Mouse (Mus musculus): ENCODE data around the gene Plcxd2. TPM values are rescaled to one million over a fixed set of nuclear protein-coding genes. Genes with fewer than 3 reads are reported as not detected.

The Plcxd2 gene
- polyA plus RNA-seq (2012; rRNA removed) = 46.9 and 49.4 TPM in 2 replicates

- TF ChIP-seq POLR2A (IDR thresholded peaks at IDR 0.05; ENCODE audit: borderline replicate concordance, insufficient read depth, low read length) (peak; percentile 97), CTCF (IDR thresholded peaks at IDR 0.05; ENCODE audit: borderline replicate concordance, insufficient read depth, low read depth, low read length) (no peak)
- Histone ChIP-seq H3K4me3 (replicated peaks; ENCODE audit: insufficient read depth, low read depth, low read length) (peak within 1 kb of the TSS; percentile 62), H3K4me1 (ENCODE audit: control insufficient read depth, insufficient read depth, low read length) (peaks cover 9% of the 10 kb centered on the region; the same call in 1 of the 2 replicates), H3K27ac (ENCODE audit: insufficient read depth, low read length) (peak within 1 kb of the TSS; percentile 83), H3K27me3 (ENCODE audit: control insufficient read depth, insufficient read depth, low read length) (no peaks in the 10 kb centered on the region)
- DNase-seq = peak; percentile 96 to 97
- WGBS = under 1% methylated on average over 39 of the region's 39 CpGs
Observed at GRCm38 (mm10) chr16:46010153-46010905, at the start of gene Plcxd2. Gene Plcxd2 (minus strand): TSS chr16:46010218.

DNA sequence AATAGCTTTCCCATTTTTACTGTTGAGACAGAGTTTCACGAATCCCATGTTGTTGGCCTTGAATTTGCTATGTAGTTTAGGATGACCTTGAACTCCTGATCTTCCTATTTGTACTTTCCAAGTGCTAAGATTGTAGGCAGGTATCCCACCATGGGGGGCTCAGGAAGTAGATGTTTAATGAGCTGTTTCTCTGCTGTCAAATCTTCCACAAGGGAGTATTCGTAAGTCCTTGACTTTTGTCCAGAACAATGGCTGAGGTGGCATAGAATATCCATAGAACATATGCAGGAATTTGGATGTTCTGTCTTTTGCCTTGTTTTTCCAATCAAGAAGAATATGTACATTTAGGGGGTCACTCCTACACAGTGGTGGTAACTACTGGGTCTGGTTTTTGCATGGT lies 36.9 kb upstream of the Plcxd2 start:
- no peak overlapping the region for H3K27ac ChIP-seq (ENCODE audit: insufficient read depth, low read length)
- TF ChIP-seq POLR2A (IDR thresholded peaks at IDR 0.05; ENCODE audit: borderline replicate concordance, insufficient read depth, low read length) (no peak), CTCF (IDR thresholded peaks at IDR 0.05; ENCODE audit: borderline replicate concordance, insufficient read depth, low read depth, low read length) (no peak)
- H3K4me3 ChIP-seq (replicated peaks; ENCODE audit: insufficient read depth, low read depth, low read length) = no peak overlapping the region
- WGBS = 86% methylated on average over 2 of the region's 2 CpGs
- H3K27me3 ChIP-seq (ENCODE audit: control insufficient read depth, insufficient read depth, low read length) = no peaks in the 10 kb centered on the region
- H3K4me1 ChIP-seq (ENCODE audit: control insufficient read depth, insufficient read depth, low read length) = no peaks in the 10 kb centered on the region
- no peak for DNase-seq

GRCm38 (mm10) chr16:46036261-46036660 lies 26.2 kb upstream of the Plcxd2 start:
- Histone ChIP-seq H3K4me1 (ENCODE audit: control insufficient read depth, insufficient read depth, low read length) (no peaks in the 10 kb centered on the region), H3K27ac (ENCODE audit: insufficient read depth, low read length) (no peak overlapping the region), H3K27me3 (ENCODE audit: control insufficient read depth, insufficient read depth, low read length) (no peaks in the 10 kb centered on the region), H3K4me3 (replicated peaks; ENCODE audit: insufficient read depth, low read depth, low read length) (no peak overlapping the region)
- TF ChIP-seq POLR2A (IDR thresholded peaks at IDR 0.05; ENCODE audit: borderline replicate concordance, insufficient read depth, low read length) (no peak), CTCF (IDR thresholded peaks at IDR 0.05; ENCODE audit: borderline replicate concordance, insufficient read depth, low read depth, low read length) (no peak)
- no peak for DNase-seq
- WGBS = 46% methylated on average over 2 of the region's 2 CpGs

DNA sequence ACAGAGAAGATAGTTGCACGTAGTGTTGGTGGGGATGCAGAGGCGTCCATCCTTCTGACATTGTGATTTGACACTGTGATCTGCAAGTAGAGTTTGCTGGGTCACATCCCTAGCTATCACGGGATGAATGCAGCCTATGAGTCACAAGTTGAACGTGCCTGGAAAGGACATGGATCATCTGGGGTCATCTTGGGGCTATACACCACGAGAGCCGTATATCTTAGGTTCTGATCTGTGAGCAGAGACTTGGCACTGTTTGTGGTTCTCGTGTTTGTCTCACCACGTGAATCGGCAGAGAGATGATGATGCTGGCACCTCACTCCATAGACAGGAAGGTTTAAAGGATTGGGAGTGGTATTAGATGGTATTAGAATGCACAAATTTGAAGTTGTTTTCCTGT lies 23.9 kb upstream of the Plcxd2 start:
- Histone ChIP-seq H3K4me3 (replicated peaks; ENCODE audit: insufficient read depth, low read depth, low read length) (no peak overlapping the region), H3K27ac (ENCODE audit: insufficient read depth, low read length) (no peak overlapping the region), H3K4me1 (ENCODE audit: control insufficient read depth, insufficient read depth, low read length) (no peaks in the 10 kb centered on the region), H3K27me3 (ENCODE audit: control insufficient read depth, insufficient read depth, low read length) (no peaks in the 10 kb centered on the region)
- DNase-seq = no peak
- WGBS = 31% methylated on average over 9 of the region's 9 CpGs
- TF ChIP-seq POLR2A (IDR thresholded peaks at IDR 0.05; ENCODE audit: borderline replicate concordance, insufficient read depth, low read length) (no peak), CTCF (IDR thresholded peaks at IDR 0.05; ENCODE audit: borderline replicate concordance, insufficient read depth, low read depth, low read length) (no peak)

DNA sequence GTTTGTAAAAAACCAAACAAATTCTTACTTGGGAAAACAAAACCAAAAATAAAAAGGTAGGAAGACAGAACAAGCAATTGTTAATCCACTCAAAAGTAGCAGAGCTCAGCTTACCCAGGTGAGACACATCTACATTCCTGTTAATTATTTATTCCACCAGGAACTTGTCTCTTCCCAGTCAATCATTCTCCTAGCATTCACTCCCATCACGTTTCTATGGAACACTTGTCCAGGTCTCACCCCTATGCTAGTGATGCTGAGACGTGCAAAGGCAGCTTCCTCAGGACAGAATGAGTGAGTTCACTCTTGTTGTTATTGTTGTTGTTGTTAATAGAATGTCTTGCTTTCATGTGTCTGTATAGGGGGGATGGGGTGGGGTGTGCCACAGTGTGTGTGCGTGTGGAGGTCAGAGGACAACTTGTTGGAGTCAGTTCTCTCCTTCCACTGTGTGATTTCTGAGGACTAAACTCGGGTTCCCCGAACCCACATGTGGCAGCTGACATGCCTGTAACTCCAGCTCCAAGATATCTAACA lies 13.0 kb upstream of the Plcxd2 start:
- no peaks in the 10 kb centered on the region; the same call in 1 of the 2 replicates for H3K27me3 ChIP-seq (ENCODE audit: control insufficient read depth, insufficient read depth, low read length)
- H3K27ac ChIP-seq (ENCODE audit: insufficient read depth, low read length) = no peak overlapping the region
- no peak for DNase-seq
- no peak overlapping the region for H3K4me3 ChIP-seq (replicated peaks; ENCODE audit: insufficient read depth, low read depth, low read length)
- TF ChIP-seq POLR2A (IDR thresholded peaks at IDR 0.05; ENCODE audit: borderline replicate concordance, insufficient read depth, low read length) (no peak), CTCF (IDR thresholded peaks at IDR 0.05; ENCODE audit: borderline replicate concordance, insufficient read depth, low read depth, low read length) (no peak)
- H3K4me1 ChIP-seq (ENCODE audit: control insufficient read depth, insufficient read depth, low read length) = no peaks in the 10 kb centered on the region
- WGBS = 70% methylated on average over 5 of the region's 5 CpGs

- Histone ChIP-seq H3K27me3 (ENCODE audit: control insufficient read depth, insufficient read depth, low read length) (no peaks in the 10 kb centered on the region; the same call in 1 of the 2 replicates), H3K27ac (ENCODE audit: insufficient read depth, low read length) (no peak overlapping the region), H3K4me3 (replicated peaks; ENCODE audit: insufficient read depth, low read depth, low read length) (no peak overlapping the region), H3K4me1 (ENCODE audit: control insufficient read depth, insufficient read depth, low read length) (no peaks in the 10 kb centered on the region)
- peak; percentile 43 to 52 for DNase-seq
- TF ChIP-seq POLR2A (IDR thresholded peaks at IDR 0.05; ENCODE audit: borderline replicate concordance, insufficient read depth, low read length) (no peak), CTCF (IDR thresholded peaks at IDR 0.05; ENCODE audit: borderline replicate concordance, insufficient read depth, low read depth, low read length) (peak; percentile 84)
- WGBS = 45% methylated on average over 5 of the region's 5 CpGs
Observed at GRCm38 (mm10) chr16:46022189-46022928, 12.3 kb upstream of the Plcxd2 start.

DNA sequence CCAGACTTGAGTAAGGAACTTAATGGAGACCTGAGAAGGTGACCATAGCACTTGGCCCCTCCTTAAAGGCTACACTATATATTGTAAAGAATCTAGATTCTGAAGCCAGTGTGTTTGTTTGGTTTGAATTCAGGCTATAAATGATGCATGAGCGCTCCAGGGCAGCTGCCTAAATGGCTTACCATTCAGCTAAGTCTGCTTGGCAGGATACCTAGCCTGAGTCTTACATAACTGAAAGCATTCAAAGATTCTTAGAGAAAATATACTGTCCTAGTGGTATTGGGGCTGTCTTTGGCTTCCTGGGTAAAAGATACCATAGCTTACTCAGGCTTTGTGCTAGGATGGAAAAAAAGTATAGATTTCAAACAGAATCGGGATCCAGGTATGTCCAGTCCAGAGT lies 11.3 kb upstream of the Plcxd2 start:
- 89% methylated on average over 2 of the region's 2 CpGs for WGBS
- DNase-seq = no peak
- TF ChIP-seq POLR2A (IDR thresholded peaks at IDR 0.05; ENCODE audit: borderline replicate concordance, insufficient read depth, low read length) (no peak), CTCF (IDR thresholded peaks at IDR 0.05; ENCODE audit: borderline replicate concordance, insufficient read depth, low read depth, low read length) (no peak)

More for the DNA sequence above, 11.3 kb upstream of the Plcxd2 start:
- H3K27ac ChIP-seq (ENCODE audit: insufficient read depth, low read length) = no peak overlapping the region
- no peaks in the 10 kb centered on the region; the same call in 1 of the 2 replicates for H3K27me3 ChIP-seq (ENCODE audit: control insufficient read depth, insufficient read depth, low read length)
- no peaks in the 10 kb centered on the region for H3K4me1 ChIP-seq (ENCODE audit: control insufficient read depth, insufficient read depth, low read length)
- no peak overlapping the region for H3K4me3 ChIP-seq (replicated peaks; ENCODE audit: insufficient read depth, low read depth, low read length)
